Mouse (Mus musculus): Measurements from ENCODE around the gene Galnt10.

DNA sequence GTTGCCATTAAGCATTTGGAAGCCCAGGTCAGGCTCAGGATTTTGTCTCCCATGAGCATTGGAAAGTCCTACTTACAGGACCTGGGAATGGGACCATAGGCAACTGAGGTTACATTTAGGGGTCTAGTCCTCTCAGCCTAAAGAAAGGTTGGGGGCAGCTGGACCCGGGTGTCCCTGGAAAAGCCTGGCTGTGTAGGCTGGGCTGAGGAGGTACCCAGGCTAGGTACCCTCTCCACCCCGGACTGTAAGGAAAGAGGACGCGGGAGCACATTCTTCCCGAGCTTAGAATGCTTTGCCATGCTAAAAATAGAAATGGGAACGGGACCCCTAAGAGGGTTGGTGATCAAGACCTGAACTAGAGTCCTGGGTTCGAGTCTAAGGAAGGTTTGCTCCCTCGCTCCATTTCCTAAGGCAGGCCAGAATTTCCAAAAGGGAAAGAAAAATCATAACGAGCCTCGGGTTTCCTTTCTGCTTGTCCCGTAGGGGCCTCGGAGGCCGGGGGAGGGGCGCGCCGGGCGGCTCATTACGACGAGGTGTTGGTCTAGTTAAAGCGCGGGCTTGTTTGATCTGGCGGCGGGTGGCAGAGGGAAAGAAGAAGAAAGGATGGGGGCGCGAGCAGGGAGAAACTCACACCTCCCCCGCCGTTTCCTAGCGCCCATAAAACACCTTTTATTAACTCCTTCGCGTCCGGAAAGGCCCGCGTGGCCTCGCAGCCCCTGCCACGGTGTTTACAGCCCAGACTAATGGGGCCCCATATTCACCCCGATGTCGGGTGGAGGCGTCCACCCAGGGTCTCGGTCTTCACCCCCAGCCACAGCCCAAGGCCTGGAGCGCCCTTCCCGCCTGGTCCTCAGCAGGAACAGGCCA lies 182.0 kb downstream of the Galnt10 start:
- no peak for TF ChIP-seq POLR2A (IDR thresholded peaks at IDR 0.05; ENCODE audit: low read depth, low read length)
- TF ChIP-seq CTCF (conservative IDR thresholded peaks at IDR 0.05 in 1 of 2, IDR thresholded peaks at IDR 0.05 in 1 of 2; ENCODE audit: low read depth in 2 of 2, low read length in 2 of 2) = no peak
- no peak for TF ChIP-seq USF1 (IDR thresholded peaks at IDR 0.05; ENCODE audit: low read depth, low read length)
- no peak for TF ChIP-seq CHD2 (IDR thresholded peaks at IDR 0.05; ENCODE audit: low read length)
- TF ChIP-seq EP300 (IDR thresholded peaks at IDR 0.05; ENCODE audit: low read length) = no peak
- TF ChIP-seq MAFK (IDR thresholded peaks at IDR 0.05; ENCODE audit: insufficient replicate concordance, low read length) = no peak
- TF ChIP-seq MAX (IDR thresholded peaks at IDR 0.05; ENCODE audit: low read length) = no peak
- no peak for TF ChIP-seq ZNF384 (IDR thresholded peaks at IDR 0.05; ENCODE audit: low read depth, low read length)
